Comparison of ENCODE assay signal across 16 mouse cellular contexts in the genomic region with DNA sequence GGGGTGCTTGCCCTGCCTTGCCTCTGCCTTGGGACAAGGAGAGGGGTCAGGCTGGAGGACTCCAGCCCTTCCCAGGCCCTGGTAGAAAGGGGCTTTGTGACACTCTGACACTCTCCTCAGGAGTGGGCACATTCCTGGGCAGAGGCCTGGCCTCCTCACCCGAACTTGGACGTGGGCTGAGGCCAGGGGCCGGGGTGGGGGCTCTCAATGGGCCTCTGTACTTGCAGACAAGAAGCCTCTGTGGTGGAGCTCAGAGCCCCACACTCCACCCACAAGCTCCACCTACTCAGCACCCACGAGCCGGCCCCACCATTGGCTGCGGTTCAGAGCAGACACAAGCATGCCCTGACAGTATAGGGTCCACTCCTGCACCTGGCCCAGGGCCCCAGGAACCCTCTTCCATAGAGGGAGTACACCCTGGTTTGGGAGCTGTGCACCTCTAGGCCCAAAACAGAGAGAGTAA. TPM values are rescaled to one million over a fixed set of nuclear protein-coding genes. Genes with fewer than 3 reads are reported as not detected.
DNase-seq lines count a peak whose midpoint lies in the region; ATAC-seq and TF ChIP-seq lines count a peak whose summit lies in the region.
"Had no signal": no experiment of that assay in that cellular context is flagged by ENCODE, and none has a peak within 500 bp of the region (broad histone marks: within the 10 kb centered on the region; RNA-seq: fewer than 3 reads in every experiment).

No protein-coding gene starts in this region.

- intact Hi-C loops in heart, postnatal 25 days (cut with DNase I) = loop anchor here (5.0 kb wide), 1 partner anchor 56 kb away; no protein-coding TSS in a partner anchor

- no peak for ATAC-seq in heart, embryonic 14.5 days (ENCODE audit: insufficient number of reproducible peaks, insufficient read depth, low FRiP score, low read depth)
- 0 out of 2 replicates have a peak, but pooled peaks have one; percentile 21 for ATAC-seq in liver, embryonic 14.5 days (ENCODE audit: insufficient read depth)
- no peak for ATAC-seq in kidney, embryonic 16.5 days (ENCODE audit: low FRiP score, low TSS enrichment)
- ATAC-seq: forebrain, embryonic 15.5 days had no signal

- no peak overlapping the region for H3K27ac ChIP-seq in heart, embryonic 14.5 days (replicated peaks in 1 of 2; ENCODE audit: control insufficient read depth in 1 of 2, insufficient read depth in 1 of 2, low read depth in 2 of 2, low read length in 2 of 2)
- no peak overlapping the region for H3K27ac ChIP-seq in liver, embryonic 14.5 days
- no peak overlapping the region for H3K27ac ChIP-seq in kidney, embryonic 16.5 days (ENCODE audit: low read length)
- H3K27ac ChIP-seq: forebrain, embryonic 15.5 days had no signal

- no peaks in the 10 kb centered on the region for H3K27me3 ChIP-seq in heart, embryonic 14.5 days (ENCODE audit: control insufficient read depth, insufficient read depth, low read length)
- H3K27me3 ChIP-seq in liver, embryonic 14.5 days (ENCODE audit: control insufficient read depth, insufficient read depth, low read length) = no peaks in the 10 kb centered on the region
- H3K27me3 ChIP-seq in kidney, embryonic 16.5 days (ENCODE audit: insufficient read depth, low read length) = no peaks in the 10 kb centered on the region
- H3K27me3 ChIP-seq: CH12.LX; forebrain, embryonic 15.5 days had no signal

- WGBS in heart, embryonic 14.5 days = 69% methylated on average over 6 of the region's 6 CpGs
- WGBS in liver, embryonic 14.5 days (ENCODE audit: insufficient replicate concordance) = 57% methylated on average over 6 of the region's 6 CpGs
- WGBS in kidney, embryonic 16.5 days = 81% methylated on average over 6 of the region's 6 CpGs

- no peak overlapping the region for H3K4me3 ChIP-seq in heart, embryonic 14.5 days (ENCODE audit: control insufficient read depth in 1 of 2, insufficient read depth in 1 of 2, low read depth in 1 of 2, low read length in 2 of 2)
- no peak overlapping the region for H3K4me3 ChIP-seq in liver, embryonic 14.5 days (ENCODE audit: insufficient read depth in 1 of 2, low read depth in 2 of 2, low read length in 2 of 2)
- no peak overlapping the region for H3K4me3 ChIP-seq in kidney, embryonic 16.5 days (ENCODE audit: low read length)
- H3K4me3 ChIP-seq: forebrain, embryonic 15.5 days had no signal

- TF ChIP-seq EP300 in liver, embryonic 14.5 days (IDR thresholded peaks at IDR 0.05; ENCODE audit: low read depth) = no peak

- peaks cover 75% of the 10 kb centered on the region for H3K36me3 ChIP-seq in heart, embryonic 14.5 days (ENCODE audit: control insufficient read depth, insufficient read depth, low read length)
- H3K36me3 ChIP-seq in liver, embryonic 14.5 days (replicated peaks; ENCODE audit: control insufficient read depth, insufficient read depth, low read depth) = no peaks in the 10 kb centered on the region
- peaks cover 19% of the 10 kb centered on the region for H3K36me3 ChIP-seq in kidney, embryonic 16.5 days (ENCODE audit: insufficient read depth, low read length)
- H3K36me3 ChIP-seq: forebrain, embryonic 15.5 days had no signal

- no peak overlapping the region for H3K4me2 ChIP-seq in heart, embryonic 14.5 days (ENCODE audit: low read length)
- no peak overlapping the region for H3K4me2 ChIP-seq in liver, embryonic 14.5 days (ENCODE audit: low read depth)
- no peak overlapping the region for H3K4me2 ChIP-seq in kidney, embryonic 16.5 days (replicated peaks; ENCODE audit: low read depth, low read length)
- H3K4me2 ChIP-seq: forebrain, embryonic 15.5 days had no signal

- 0 out of 2 replicates have a peak overlapping the region, but pooled peaks have one; percentile 21 for H3K9ac ChIP-seq in heart, embryonic 14.5 days (ENCODE audit: low read length)
- H3K9ac ChIP-seq in liver, embryonic 14.5 days (replicated peaks) = no peak overlapping the region
- H3K9ac ChIP-seq in kidney, embryonic 16.5 days (replicated peaks; ENCODE audit: low read length) = no peak overlapping the region
- H3K9ac ChIP-seq: forebrain, embryonic 15.5 days had no signal

- no peaks in the 10 kb centered on the region for H3K9me3 ChIP-seq in heart, embryonic 14.5 days (ENCODE audit: control insufficient read depth, low read length)
- H3K9me3 ChIP-seq in liver, embryonic 14.5 days (ENCODE audit: control insufficient read depth, low read length) = no peaks in the 10 kb centered on the region
- no peaks in the 10 kb centered on the region for H3K9me3 ChIP-seq in kidney, embryonic 16.5 days (ENCODE audit: low read length)
- H3K9me3 ChIP-seq: forebrain, embryonic 15.5 days had no signal

- TF ChIP-seq CTCF in liver, embryonic 14.5 days (IDR thresholded peaks at IDR 0.05; ENCODE audit: low read depth) = no peak

- peaks cover 28 to 49% of the 10 kb centered on the region in 2 experiments for H3K4me1 ChIP-seq in heart, embryonic 14.5 days (ENCODE audit: control insufficient read depth in 2 of 2, insufficient read depth in 2 of 2, low read length in 2 of 2)
- peaks cover 0 to 3% of the 10 kb centered on the region in 2 experiments; a peak in 1 of 4 replicates for H3K4me1 ChIP-seq in liver, embryonic 14.5 days (replicated peaks; ENCODE audit: control insufficient read depth in 2 of 2, insufficient read depth in 2 of 2, low read length in 1 of 2)
- H3K4me1 ChIP-seq in kidney, embryonic 16.5 days (ENCODE audit: insufficient read depth, low read length) = peaks cover 29% of the 10 kb centered on the region
- H3K4me1 ChIP-seq: forebrain, embryonic 15.5 days had no signal

- DNase-seq in heart, postnatal 25 days (ENCODE audit: low spot score) = no peak
- no peak for DNase-seq in liver, embryonic 14.5 days (ENCODE audit: low read depth in 3 of 3, low spot score in 3 of 3)
- DNase-seq in liver = no peak
- peak; percentile 38 for DNase-seq in thymus, postnatal 14 days
- no peak for DNase-seq in thymus, postnatal 10 days (ENCODE audit: low spot score in 2 of 2)
- DNase-seq in ovary, postnatal 14 days (ENCODE audit: low spot score) = no peak
- DNase-seq: retina, postnatal 1 day; thymus, postnatal 36 days had no signal

RNA-seq across cellular contexts. Expression of gene Hspg2, which starts 35.0 kb away (rescaled TPM):
- 67.5 and 68.3 TPM in 2 replicates for polyA plus RNA-seq in heart, embryonic 14.5 days (2014; fragmentation: Nextera tagmentation; extraction: Ambion mirVana)
- total RNA-seq in heart, postnatal 25 days (2021) = 100 to 1,000 TPM; 249 to 297 TPM
- 2.4 and 3.3 TPM in 2 replicates for polyA plus RNA-seq in liver, embryonic 14.5 days (2012; rRNA removed)
- polyA plus RNA-seq in liver, embryonic 14.5 days (2014; fragmentation: Nextera tagmentation; extraction: Ambion mirVana) = 4.3 and 5.0 TPM in 2 replicates
- polyA plus RNA-seq in kidney, embryonic 16.5 days (2015; fragmentation: Nextera tagmentation; extraction: Ambion mirVana) = 39.6 and 41.7 TPM in 2 replicates
- total RNA-seq: hematopoietic stem cell, adult 5-6 weeks had no signal

RNA-seq across cellular contexts. Expression of gene 1700013G24Rik, which starts 50.5 kb away (rescaled TPM):
- not detected in 2 replicates for polyA plus RNA-seq in heart, embryonic 14.5 days (2014; fragmentation: Nextera tagmentation; extraction: Ambion mirVana)
- total RNA-seq in heart, postnatal 25 days (2021) = not detected
- polyA plus RNA-seq in liver, embryonic 14.5 days (2012; rRNA removed) = not detected in 2 replicates
- not detected in 2 replicates for polyA plus RNA-seq in liver, embryonic 14.5 days (2014; fragmentation: Nextera tagmentation; extraction: Ambion mirVana)
- polyA plus RNA-seq in kidney, embryonic 16.5 days (2015; fragmentation: Nextera tagmentation; extraction: Ambion mirVana) = not detected in 2 replicates
- total RNA-seq: CH12.LX; hematopoietic stem cell, adult 5-6 weeks; left cerebral cortex, postnatal 25 days; midbrain, postnatal 0 days had no signal
- polyA plus RNA-seq: cortical plate, adult 2 months; forebrain, embryonic 15.5 days; midbrain, postnatal 0 days had no signal
